In genomic region chr8:64726190-64726695, GRCm38 (mm10) we compare ENCODE assay signal across 11 mouse cellular contexts. TPM values are rescaled to one million over a fixed set of nuclear protein-coding genes. Genes with fewer than 3 reads are reported as not detected.
DNase-seq lines count a peak whose midpoint lies in the region; ATAC-seq and TF ChIP-seq lines count a peak whose summit lies in the region.
"Had no signal": no experiment of that assay in that cellular context is flagged by ENCODE, and none has a peak within 500 bp of the region (broad histone marks: within the 10 kb centered on the region; RNA-seq: fewer than 3 reads in every experiment).

No protein-coding gene starts in this region.

- POLR2A ChIA-PET in Patski (lab: Charles Lee), result interaction anchor here (0.8 kb wide), 1 partner anchor 33 kb away, joined by 3 read pairs; the partner anchor contains the start of gene Cpe

- peak; percentile 100 for ATAC-seq in Patski
- no peak; the same call in 1 of the 2 replicates for ATAC-seq in stomach, embryonic 15.5 days (ENCODE audit: insufficient read depth, low FRiP score, low read depth)

- H3K4me1 ChIP-seq in embryonic fibroblast, embryonic 13.5 days (ENCODE audit: control insufficient read depth, insufficient read depth, low read length), result peaks cover 20% of the 10 kb centered on the region
- no peaks in the 10 kb centered on the region for H3K4me1 ChIP-seq in stomach, embryonic 15.5 days
- H3K4me1 ChIP-seq: embryonic facial prominence, embryonic 13.5 days had no signal

- H3K9me3 ChIP-seq in stomach, embryonic 15.5 days, result no peaks in the 10 kb centered on the region
- H3K9me3 ChIP-seq: embryonic facial prominence, embryonic 13.5 days; liver, embryonic 15.5 days had no signal

- WGBS in stomach, embryonic 15.5 days, result 76% methylated on average over 4 of the region's 4 CpGs

- no peaks in the 10 kb centered on the region for H3K27me3 ChIP-seq in Patski
- no peaks in the 10 kb centered on the region for H3K27me3 ChIP-seq in stomach, embryonic 15.5 days (replicated peaks)
- H3K27me3 ChIP-seq: embryonic facial prominence, embryonic 13.5 days; liver, embryonic 15.5 days had no signal

- peaks cover 40% of the 10 kb centered on the region for H3K36me3 ChIP-seq in stomach, embryonic 15.5 days

- in situ Hi-C loops in Patski (cut with MboI; ENCODE audit: low pct_unique_long_range_greater_than_20kb), result loop anchor here (25.0 kb wide), 1 partner anchor 1761 kb away; the partner anchor contains the start of gene Tma16

- CTCF ChIA-PET in Patski (lab: Charles Lee), result interaction anchor here (1.0 to 1.7 kb wide), 3 partner anchors 19 to 311 kb away, joined by 3 to 6 read pairs (median 3); partner anchors contain the start of gene Apela

- DNase-seq in right cerebral cortex, adult 2 months (ENCODE audit: low spot score in 2 of 2), result peak; percentile 32 to 52
- DNase-seq in right cerebral cortex, postnatal 14 days, result no peak
- peak; percentile 65 for DNase-seq in Patski (ENCODE audit: low read depth, low spot score)
- DNase-seq in layer of hippocampus, adult 11-12 months (ENCODE audit: low spot score), result no peak
- no peak for DNase-seq in c-Kit-positive CD71-positive TER-119-positive erythroid progenitor cells, embryonic 14.5 days (ENCODE audit: low spot score)
- DNase-seq: cerebellum, adult 2 months; midbrain, embryonic 14.5 days had no signal

- no peak overlapping the region for H3K9ac ChIP-seq in stomach, embryonic 15.5 days
- H3K9ac ChIP-seq: embryonic facial prominence, embryonic 13.5 days; liver, embryonic 15.5 days had no signal

- TF ChIP-seq POLR2A in embryonic fibroblast, embryonic 13.5 days (IDR thresholded peaks at IDR 0.05; ENCODE audit: low read depth, low read length), result peak; percentile 29; the same call in 1 of the 2 replicates

- H3K4me3 ChIP-seq in embryonic fibroblast, embryonic 13.5 days (ENCODE audit: insufficient read depth, low read length), result no peak overlapping the region
- H3K4me3 ChIP-seq in stomach, embryonic 15.5 days (replicated peaks), result no peak overlapping the region
- H3K4me3 ChIP-seq: embryonic facial prominence, embryonic 13.5 days; liver, embryonic 15.5 days had no signal

- TF ChIP-seq CTCF in Patski (IDR thresholded peaks at IDR 0.05), result no peak
- no peak for TF ChIP-seq CTCF in embryonic fibroblast, embryonic 13.5 days (IDR thresholded peaks at IDR 0.05; ENCODE audit: borderline replicate concordance, insufficient read depth, low read length)

- H3K4me2 ChIP-seq in stomach, embryonic 15.5 days, result no peak overlapping the region
- H3K4me2 ChIP-seq: embryonic facial prominence, embryonic 13.5 days; liver, embryonic 15.5 days had no signal

- peak overlapping the region; percentile 75 for H3K27ac ChIP-seq in embryonic fibroblast, embryonic 13.5 days (ENCODE audit: insufficient read depth, low read length)
- H3K27ac ChIP-seq in stomach, embryonic 15.5 days, result peak overlapping the region; percentile 44
- H3K27ac ChIP-seq: embryonic facial prominence, embryonic 13.5 days; liver, embryonic 15.5 days had no signal

RNA-seq across cellular contexts. Expression of gene Msmo1, which starts 7.3 kb away (rescaled TPM):
- 52.9 TPM for polyA plus RNA-seq in Patski (2021)
- 134 and 203 TPM in 2 replicates for polyA plus RNA-seq in embryonic fibroblast, embryonic 13.5 days (2011; ENCODE audit: insufficient read length, low read depth, missing spikeins)
- 131 and 143 TPM in 2 replicates for polyA plus RNA-seq in stomach, embryonic 15.5 days (2015; fragmentation: Nextera tagmentation; extraction: Ambion mirVana)

RNA-seq across cellular contexts. Expression of gene Cpe, which starts 33.4 kb away (rescaled TPM):
- polyA plus RNA-seq in Patski (2021), result 1,016 TPM
- 511 and 923 TPM in 2 replicates for polyA plus RNA-seq in embryonic fibroblast, embryonic 13.5 days (2011; ENCODE audit: insufficient read length, low read depth, missing spikeins)
- polyA plus RNA-seq in stomach, embryonic 15.5 days (2015; fragmentation: Nextera tagmentation; extraction: Ambion mirVana), result 165 and 172 TPM in 2 replicates

Comparison
In these comparisons a context has a peak if more than half of its experiments do, and no peak if none do; other contexts are left out.
1. DNase-seq: peak in right cerebral cortex, adult 2 months (2 of 2) and Patski (single experiment); none in right cerebral cortex, postnatal 14 days (single experiment), layer of hippocampus, adult 11-12 months (single experiment) and c-Kit-positive CD71-positive TER-119-positive erythroid progenitor cells, embryonic 14.5 days (single experiment).